Mouse (Mus musculus) forebrain, embryonic 10.5 days (tissue): Measurements from ENCODE around the gene Rcor1. TPM values are rescaled to one million over a fixed set of nuclear protein-coding genes. Genes with fewer than 3 reads are reported as not detected.

ENCODE experiments used
- DNase-seq: peaks from one replicate; pipeline ENCODE4 v3.0.0-alpha.2; 2017; ENCODE audit warnings: low spot score; ENCODE audit errors: extremely low spot score
- H3K27ac ChIP-seq: fragments of 300-500 bp; sonication (generic); 2 replicates; pipeline ENCODE4 v1.5.1; 2016; ENCODE audit warnings: mild to moderate bottlenecking
- H3K27me3 ChIP-seq: fragments of 300-500 bp; sonication (generic); 2 replicates; pipeline ENCODE4 v1.6.1; 2016; ENCODE audit warnings: mild to moderate bottlenecking; ENCODE audit not compliant: poor library complexity, severe bottlenecking
- H3K36me3 ChIP-seq: fragments of 300-500 bp; sonication (generic); replicated peaks from 2 replicates; pipeline ENCODE4 v1.6.1; 2016; ENCODE audit warnings: mild to moderate bottlenecking, moderate library complexity
- H3K4me1 ChIP-seq: fragments of 300-500 bp; sonication (generic); 2 replicates; pipeline ENCODE4 v1.6.1; 2016
- H3K4me3 ChIP-seq: fragments of 300-500 bp; sonication (generic); 2 replicates; pipeline ENCODE4 v1.5.1; 2016; ENCODE audit warnings: mild to moderate bottlenecking, moderate library complexity
- H3K9me3 ChIP-seq: fragments of 300-500 bp; sonication (generic); 2 replicates; pipeline ENCODE4 v1.6.1; 2016; ENCODE audit warnings: mild to moderate bottlenecking, moderate library complexity
- WGBS: fragments of 180-500 bp; shearing (Covaris S2); methylation state at CpG from one replicate; pipeline ENCODE4 v1.1.7; 2016; 5-methylcytosine and 5-hydroxymethylcytosine counted together
- polyA plus RNA-seq: library from polyadenylated mRNA; unstranded; fragments of >200 nt; fragmentation: Nextera tagmentation; extraction: Ambion mirVana; gene quantifications from 2 replicates; pipeline ENCODE4 v1.2.1, GENCODE M21; 2016

Rcor1 gene
- polyA plus RNA-seq, 1 experiment from 2014 or later: 8.4 TPM

GRCm38 (mm10) chr12:111089145-111089544, 50.0 kb downstream of the Rcor1 start:
- DNase-seq: no peak
- Histone ChIP-seq H3K27me3 (no peaks in the 10 kb centered on the region), H3K9me3 (no peaks in the 10 kb centered on the region), H3K4me1 (peaks cover 16% of the 10 kb centered on the region), H3K27ac (no peak overlapping the region), H3K36me3 (peaks cover 41% of the 10 kb centered on the region), H3K4me3 (no peak overlapping the region)
- 81% methylated on average over 7 of the region's 7 CpGs for WGBS

DNA sequence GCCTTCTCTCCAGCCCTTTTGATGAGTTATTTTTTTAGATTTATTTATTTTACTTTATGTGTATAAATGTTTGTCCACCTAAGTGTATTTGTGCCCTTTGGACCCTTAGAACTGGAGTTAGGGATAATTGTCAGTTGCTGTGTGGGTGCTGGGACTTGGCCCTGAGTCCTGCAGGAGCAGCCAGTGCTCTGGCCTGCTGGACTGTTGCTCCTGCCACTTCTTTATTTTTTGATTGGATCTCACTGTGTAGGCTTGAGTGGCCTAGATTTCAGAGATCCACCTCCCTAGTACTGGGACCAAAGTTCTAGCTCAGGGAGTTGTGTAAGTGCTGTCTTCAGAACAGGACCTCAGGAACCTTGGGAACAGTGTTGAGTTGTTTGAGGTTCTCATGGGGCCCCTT, 51.6 kb downstream of the Rcor1 start:
- Histone ChIP-seq H3K4me1 (peaks cover 16% of the 10 kb centered on the region), H3K4me3 (no peak overlapping the region), H3K27ac (no peak overlapping the region), H3K36me3 (peaks cover 48% of the 10 kb centered on the region), H3K27me3 (no peaks in the 10 kb centered on the region), H3K9me3 (no peaks in the 10 kb centered on the region)
- DNase-seq: no peak

GRCm38 (mm10) chr12:111091981-111092380, 52.8 kb downstream of the Rcor1 start:
- Histone ChIP-seq H3K36me3 (peaks cover 59% of the 10 kb centered on the region), H3K27ac (0 out of 2 replicates have a peak overlapping the region, but pooled peaks have one; percentile 40), H3K27me3 (no peaks in the 10 kb centered on the region), H3K4me3 (no peak overlapping the region), H3K9me3 (no peaks in the 10 kb centered on the region), H3K4me1 (peaks cover 16% of the 10 kb centered on the region)
- DNase-seq: no peak
- WGBS: 81% methylated on average over 10 of the region's 10 CpGs

GRCm38 (mm10) chr12:111094073-111094472, 54.9 kb downstream of the Rcor1 start:
- Histone ChIP-seq H3K4me1 (peaks cover 10% of the 10 kb centered on the region), H3K27me3 (no peaks in the 10 kb centered on the region), H3K27ac (no peak overlapping the region), H3K9me3 (no peaks in the 10 kb centered on the region), H3K36me3 (peaks cover 80% of the 10 kb centered on the region), H3K4me3 (no peak overlapping the region)
- WGBS: 88% methylated on average over 5 of the region's 5 CpGs
- no peak for DNase-seq

GRCm38 (mm10) chr12:111095086-111095485, 55.9 kb downstream of the Rcor1 start:
- no peaks in the 10 kb centered on the region for H3K27me3 ChIP-seq
- WGBS: 94% methylated on average over 6 of the region's 6 CpGs
- H3K36me3 ChIP-seq: peaks cover 82% of the 10 kb centered on the region
- H3K4me3 ChIP-seq: no peak overlapping the region
- peaks cover 7% of the 10 kb centered on the region for H3K4me1 ChIP-seq
- no peak for DNase-seq
- no peaks in the 10 kb centered on the region for H3K9me3 ChIP-seq
- no peak overlapping the region for H3K27ac ChIP-seq

GRCm38 (mm10) chr12:111096249-111096648, 57.1 kb downstream of the Rcor1 start:
- WGBS: 92% methylated on average over 6 of the region's 6 CpGs
- no peak for DNase-seq
- Histone ChIP-seq H3K4me3 (no peak overlapping the region), H3K27me3 (no peaks in the 10 kb centered on the region), H3K36me3 (peaks cover 88% of the 10 kb centered on the region), H3K9me3 (no peaks in the 10 kb centered on the region), H3K4me1 (peaks cover 7% of the 10 kb centered on the region), H3K27ac (no peak overlapping the region)

- no peak overlapping the region for H3K4me3 ChIP-seq
- peaks cover 2% of the 10 kb centered on the region for H3K4me1 ChIP-seq
- H3K36me3 ChIP-seq: peaks cover 90% of the 10 kb centered on the region
- no peak for DNase-seq
- no peak overlapping the region for H3K27ac ChIP-seq
- H3K27me3 ChIP-seq: no peaks in the 10 kb centered on the region
- WGBS: 97% methylated on average over 8 of the region's 8 CpGs
- H3K9me3 ChIP-seq: no peaks in the 10 kb centered on the region
Observed at GRCm38 (mm10) chr12:111097036-111097435, 57.9 kb downstream of the Rcor1 start.

- Histone ChIP-seq H3K4me3 (no peak overlapping the region), H3K9me3 (no peaks in the 10 kb centered on the region), H3K4me1 (peaks cover 5% of the 10 kb centered on the region), H3K36me3 (peaks cover 96% of the 10 kb centered on the region), H3K27ac (no peak overlapping the region), H3K27me3 (no peaks in the 10 kb centered on the region)
- 94% methylated on average over 8 of the region's 8 CpGs for WGBS
- no peak for DNase-seq
Observed at GRCm38 (mm10) chr12:111111176-111111575, 72.0 kb downstream of the Rcor1 start.

DNA sequence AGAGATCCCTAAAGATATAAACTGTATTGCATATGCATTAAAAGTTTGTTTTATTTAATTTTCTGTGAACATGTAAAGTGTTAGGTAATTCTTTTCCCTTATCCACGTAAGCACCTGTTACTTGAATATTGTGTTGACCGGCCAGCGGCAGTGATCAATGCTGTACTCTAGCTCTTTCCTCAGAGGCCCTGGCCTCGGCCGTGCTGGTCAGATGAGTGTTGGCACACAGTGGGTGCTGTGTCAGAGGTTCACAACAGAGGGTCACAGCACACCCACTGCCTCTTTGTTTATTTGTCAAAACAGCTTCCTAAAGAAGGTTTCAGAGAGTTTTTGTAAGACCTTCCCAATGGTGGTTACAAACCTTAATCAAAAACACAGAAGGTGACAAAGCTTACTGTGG, 75.4 kb downstream of the Rcor1 start:
- 86% methylated on average over 5 of the region's 5 CpGs for WGBS
- peaks cover 96% of the 10 kb centered on the region for H3K36me3 ChIP-seq

DNA sequence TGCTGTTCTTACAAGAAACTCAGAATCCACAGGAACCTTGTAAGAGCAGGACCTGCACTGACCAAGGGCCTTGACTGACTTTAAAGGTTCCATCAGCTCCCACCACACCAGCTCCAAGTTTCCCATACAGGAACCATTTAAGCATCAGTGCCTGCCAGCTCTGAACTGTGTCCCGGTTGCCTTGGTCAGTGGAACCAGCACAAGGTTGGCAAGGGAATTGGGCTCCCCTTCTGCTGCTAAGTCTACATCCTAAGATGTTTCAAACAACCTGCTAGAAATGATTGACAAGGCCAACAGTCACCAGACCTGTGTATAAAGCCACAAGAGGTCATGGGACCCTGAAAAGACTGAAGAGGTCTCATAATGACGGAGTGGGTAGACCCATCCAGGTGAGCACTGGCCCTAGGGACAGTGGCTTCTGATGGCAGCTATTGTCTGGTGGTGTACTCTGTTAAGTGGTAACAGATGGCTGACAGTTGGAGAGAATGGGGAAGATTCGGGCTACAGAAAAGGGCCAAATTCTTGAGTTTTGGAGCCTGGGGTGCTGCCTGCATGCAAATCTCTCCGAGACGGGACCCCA, 80.4 kb downstream of the Rcor1 start:
- no peak overlapping the region for H3K4me3 ChIP-seq
- peaks cover 7% of the 10 kb centered on the region for H3K4me1 ChIP-seq
- no peak overlapping the region for H3K27ac ChIP-seq
- H3K9me3 ChIP-seq: peaks cover 6% of the 10 kb centered on the region; the same call in 1 of the 2 replicates
- H3K27me3 ChIP-seq: no peaks in the 10 kb centered on the region
- 96% methylated on average over 5 of the region's 5 CpGs for WGBS
- DNase-seq: no peak
- peaks cover 64% of the 10 kb centered on the region for H3K36me3 ChIP-seq

More for the DNA sequence above, 75.4 kb downstream of the Rcor1 start:
- Histone ChIP-seq H3K4me3 (no peak overlapping the region), H3K4me1 (peaks cover 7% of the 10 kb centered on the region), H3K27ac (no peak overlapping the region), H3K27me3 (no peaks in the 10 kb centered on the region), H3K9me3 (no peaks in the 10 kb centered on the region)
- DNase-seq: no peak

DNA sequence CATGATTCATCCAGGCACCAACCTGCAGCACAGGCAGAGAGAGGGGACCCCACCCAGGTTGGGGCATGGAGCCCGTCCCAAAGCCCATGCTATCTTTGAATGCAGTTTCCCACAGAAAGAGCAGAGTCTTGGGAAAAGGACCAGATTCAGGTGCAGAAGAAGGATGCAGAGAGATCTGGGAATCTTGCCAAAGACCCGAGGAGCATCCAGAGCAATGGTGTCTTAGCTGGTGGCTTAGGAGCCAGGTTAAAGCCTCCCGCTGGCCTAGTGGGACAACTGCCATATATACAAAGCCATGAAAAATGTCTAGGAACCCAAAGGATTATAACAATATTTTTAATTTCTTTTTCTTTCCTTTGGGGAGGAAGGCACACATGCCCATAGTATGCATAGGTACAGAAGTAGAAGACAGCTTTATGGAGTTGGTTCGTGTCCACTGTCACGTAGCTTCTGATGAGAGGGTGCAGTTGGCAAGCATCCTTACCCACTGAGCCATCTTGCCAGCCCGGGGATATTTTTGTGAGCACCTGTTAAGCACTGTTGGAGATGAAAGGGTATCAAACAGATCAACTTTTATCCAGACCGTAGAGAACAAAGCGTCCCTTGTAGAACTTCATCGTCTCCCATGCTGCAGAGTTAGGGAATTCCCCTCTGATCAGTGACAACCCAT, 82.0 kb downstream of the Rcor1 start:
- DNase-seq: no peak
- WGBS: 93% methylated on average over 9 of the region's 9 CpGs
- Histone ChIP-seq H3K36me3 (peaks cover 52% of the 10 kb centered on the region), H3K4me3 (no peak overlapping the region), H3K27ac (no peak overlapping the region), H3K27me3 (no peaks in the 10 kb centered on the region), H3K9me3 (peaks cover 6% of the 10 kb centered on the region; the same call in 1 of the 2 replicates), H3K4me1 (peaks cover 2% of the 10 kb centered on the region)

DNA sequence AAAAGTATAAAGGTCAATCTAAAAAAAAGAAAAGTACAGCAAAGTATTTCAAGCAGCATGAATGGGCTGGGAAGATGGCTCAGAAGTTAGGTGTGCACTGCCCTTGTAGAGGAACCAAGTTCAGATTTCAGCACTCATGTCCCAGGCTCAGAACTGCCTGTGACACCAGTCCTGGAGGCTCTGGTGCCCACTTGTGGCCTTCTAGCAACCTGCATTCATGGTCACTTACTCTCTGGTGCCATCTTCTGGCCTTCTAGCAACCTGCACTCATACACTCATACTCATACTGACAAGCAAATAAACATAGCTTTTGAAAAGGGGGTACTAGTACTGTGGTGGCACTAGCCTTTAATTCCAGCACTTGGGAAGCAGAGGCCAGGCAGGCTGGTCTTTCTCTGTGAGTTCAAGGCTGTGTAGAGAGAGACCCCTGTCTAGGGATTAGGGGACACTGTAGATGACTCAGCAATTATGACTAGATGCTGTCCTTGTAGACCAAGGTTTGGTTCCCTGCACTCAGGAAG, 83.2 kb downstream of the Rcor1 start:
- DNase-seq: no peak
- no peaks in the 10 kb centered on the region for H3K27me3 ChIP-seq
- H3K4me1 ChIP-seq: no peaks in the 10 kb centered on the region
- H3K4me3 ChIP-seq: no peak overlapping the region
- peaks cover 6% of the 10 kb centered on the region; the same call in 1 of the 2 replicates for H3K9me3 ChIP-seq
- H3K36me3 ChIP-seq: peaks cover 40% of the 10 kb centered on the region
- no peak overlapping the region for H3K27ac ChIP-seq

DNA sequence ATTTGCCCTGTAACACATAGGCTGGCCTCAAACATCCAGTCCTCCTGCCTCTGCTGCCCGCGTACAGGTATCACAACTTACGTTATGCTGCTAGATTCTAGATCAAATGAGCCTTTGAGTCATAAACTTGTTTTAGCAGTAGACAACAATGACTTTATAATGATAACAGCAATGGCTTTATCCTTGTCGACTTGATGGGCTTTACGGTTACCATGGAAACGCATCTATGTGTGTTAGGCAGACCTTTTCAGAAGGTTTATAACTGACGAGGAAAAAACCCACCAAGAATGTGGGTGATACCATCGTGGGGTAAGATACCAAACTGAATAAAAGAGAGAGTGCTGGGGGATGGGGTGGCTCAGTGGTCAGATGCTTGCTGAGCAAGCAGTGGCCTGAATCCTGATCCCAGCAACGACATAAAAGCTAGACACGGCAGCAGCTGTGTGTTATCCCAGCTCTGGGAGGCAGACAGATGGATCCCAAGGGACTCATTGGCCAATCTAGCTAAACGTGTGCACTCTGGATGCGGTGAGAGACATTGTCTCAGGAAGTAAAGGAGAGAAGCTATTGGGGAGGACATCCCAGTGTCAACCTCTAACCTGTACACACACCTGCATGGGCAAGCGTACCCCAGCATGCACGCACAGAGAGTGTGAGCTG, 85.6 kb downstream of the Rcor1 start:
- DNase-seq: no peak
- H3K27ac ChIP-seq: no peak overlapping the region
- WGBS: 88% methylated on average over 14 of the region's 14 CpGs

More for the DNA sequence above, 85.6 kb downstream of the Rcor1 start:
- Histone ChIP-seq H3K27me3 (no peaks in the 10 kb centered on the region), H3K4me3 (no peak overlapping the region), H3K9me3 (peaks cover 6% of the 10 kb centered on the region; the same call in 1 of the 2 replicates), H3K4me1 (no peaks in the 10 kb centered on the region), H3K36me3 (peaks cover 16% of the 10 kb centered on the region)
